Mouse (Mus musculus) liver, adult 2 months (tissue): ENCODE data around the gene Ubr4. TPM values are rescaled to one million over a fixed set of nuclear protein-coding genes. Genes with fewer than 3 reads are reported as not detected.
A peak's percentile ranks its signal among the peaks of the same experiment; 100 is the strongest.

ENCODE experiments used
- DNase-seq: peaks from one replicate; pipeline ENCODE4 v3.0.0-alpha.2; 2011; ENCODE audit warnings: low read depth, low spot score; ENCODE audit errors: extremely low read depth
- H3K27ac ChIP-seq: fragments of 200-500 bp; replicated peaks from 2 replicates; pipeline ENCODE4 v1.5.1; 2012; ENCODE audit warnings: low read depth, mild to moderate bottlenecking, control low read depth, inconsistent platforms, low read length; ENCODE audit not compliant: insufficient read depth
- H3K27me3 ChIP-seq: fragments of 200-500 bp; 2 replicates; pipeline ENCODE4 v1.6.1; 2012; ENCODE audit warnings: mild to moderate bottlenecking, moderate library complexity, low read length, inconsistent platforms; ENCODE audit not compliant: control insufficient read depth, insufficient read depth
- H3K36me3 ChIP-seq: fragments of 200-500 bp; 2 replicates; pipeline ENCODE4 v1.6.1; 2012; ENCODE audit warnings: low read length, inconsistent platforms; ENCODE audit not compliant: control insufficient read depth, insufficient read depth
- H3K4me1 ChIP-seq: fragments of 200-500 bp; 2 replicates; pipeline ENCODE4 v1.6.1; 2011; ENCODE audit warnings: low read length; ENCODE audit not compliant: control insufficient read depth, insufficient read depth
- H3K4me3 ChIP-seq: fragments of 200-500 bp; 2 replicates; pipeline ENCODE4 v1.5.1; 2011; ENCODE audit warnings: low read depth, mild to moderate bottlenecking, control low read depth, low read length, moderate library complexity; ENCODE audit not compliant: insufficient read depth
- H3K79me2 ChIP-seq: fragments of 200-500 bp; 2 replicates; pipeline ENCODE4 v1.6.1; 2012; ENCODE audit warnings: inconsistent platforms, mild to moderate bottlenecking, low read length, moderate library complexity; ENCODE audit not compliant: control insufficient read depth, insufficient read depth
- H3K9ac ChIP-seq: fragments of 200-500 bp; 2 replicates; pipeline ENCODE4 v1.6.1; 2012; ENCODE audit warnings: low read depth, mild to moderate bottlenecking, control low read depth, inconsistent platforms, low read length
- CTCF ChIP-seq: fragments of 200-500 bp; IDR thresholded peaks from 2 replicates; pipeline ENCODE4 v1.5.1; 2011; ENCODE audit warnings: low read depth, low read length, control low read depth
- POLR2A ChIP-seq: fragments of 200-500 bp; IDR thresholded peaks from 2 replicates; pipeline ENCODE4 v1.6.1; 2011; ENCODE audit warnings: low read length, control low read depth; ENCODE audit not compliant: insufficient read depth; ENCODE audit errors: extremely low read depth
- WGBS: fragments of 180-500 bp; shearing (Covaris S2); methylation state at CpG from one replicate; pipeline ENCODE4 v1.1.7; 2018; 5-methylcytosine and 5-hydroxymethylcytosine counted together
- polyA plus RNA-seq: library from polyadenylated mRNA; depleted of rRNA; stranded (reverse); fragments of >200 nt; gene quantifications from 2 replicates; pipeline ENCODE4 v1.2.3, GENCODE M21; 2012
- total RNA-seq: library from RNA; depleted of rRNA; stranded (reverse); fragments of >200 nt; gene quantifications from 2 replicates; pipeline ENCODE4 v1.2.3, GENCODE M21; 2014

Gene Ubr4
- total and polyA plus RNA-seq, 2 experiments: 56.7 to 149 TPM

GRCm38 (mm10) chr4:139334631-139335295 is 17.6 kb upstream of the Ubr4 start:
- Histone ChIP-seq H3K9ac (peak overlapping the region; percentile 49; the same call in 1 of the 2 replicates), H3K27me3 (no peaks in the 10 kb centered on the region), H3K4me1 (peaks cover 5% of the 10 kb centered on the region), H3K79me2 (no peaks in the 10 kb centered on the region), H3K4me3 (no peak overlapping the region), H3K36me3 (no peaks in the 10 kb centered on the region), H3K27ac (peak overlapping the region; percentile 100)
- TF ChIP-seq CTCF (no peak), POLR2A (no peak)
- peak; percentile 98 for DNase-seq
- WGBS: 19% methylated on average over 7 of the region's 9 CpGs

GRCm38 (mm10) chr4:139335507-139335906 is 16.9 kb upstream of the Ubr4 start:
- Histone ChIP-seq H3K4me3 (peak overlapping the region; percentile 1; the same call in 1 of the 2 replicates), H3K9ac (peak overlapping the region; percentile 49), H3K36me3 (no peaks in the 10 kb centered on the region), H3K27me3 (no peaks in the 10 kb centered on the region), H3K27ac (peak overlapping the region; percentile 100), H3K4me1 (peaks cover 5% of the 10 kb centered on the region), H3K79me2 (no peaks in the 10 kb centered on the region)
- peak; percentile 78 for DNase-seq
- 28% methylated on average over 7 of the region's 7 CpGs for WGBS
- TF ChIP-seq CTCF (no peak), POLR2A (no peak)

GRCm38 (mm10) chr4:139336822-139337483 is 15.5 kb upstream of the Ubr4 start:
- no peaks in the 10 kb centered on the region for H3K27me3 ChIP-seq
- peak overlapping the region; percentile 100 for H3K27ac ChIP-seq
- 10% methylated on average over 24 of the region's 24 CpGs for WGBS
- DNase-seq: peak; percentile 90
- no peaks in the 10 kb centered on the region for H3K79me2 ChIP-seq
- H3K36me3 ChIP-seq: no peaks in the 10 kb centered on the region
- TF ChIP-seq POLR2A (peak; percentile 55; the same call in 1 of the 2 replicates), CTCF (peak; percentile 92)
- H3K4me3 ChIP-seq: peak overlapping the region; percentile 73
- H3K4me1 ChIP-seq: peaks cover 12% of the 10 kb centered on the region
- peak overlapping the region; percentile 81 for H3K9ac ChIP-seq

- Histone ChIP-seq H3K79me2 (no peaks in the 10 kb centered on the region), H3K4me1 (peaks cover 18% of the 10 kb centered on the region), H3K9ac (no peak overlapping the region), H3K4me3 (no peak overlapping the region), H3K27ac (no peak overlapping the region), H3K27me3 (no peaks in the 10 kb centered on the region), H3K36me3 (no peaks in the 10 kb centered on the region)
- WGBS: 61% methylated on average over 33 of the region's 33 CpGs
- TF ChIP-seq CTCF (no peak), POLR2A (no peak)
- DNase-seq: no peak
Observed at GRCm38 (mm10) chr4:139338145-139338544, 14.3 kb upstream of the Ubr4 start.

GRCm38 (mm10) chr4:139340835-139341234 is 11.6 kb upstream of the Ubr4 start:
- Histone ChIP-seq H3K27ac (no peak overlapping the region), H3K4me3 (no peak overlapping the region), H3K27me3 (no peaks in the 10 kb centered on the region), H3K4me1 (peaks cover 23% of the 10 kb centered on the region), H3K9ac (no peak overlapping the region), H3K79me2 (no peaks in the 10 kb centered on the region), H3K36me3 (no peaks in the 10 kb centered on the region)
- DNase-seq: no peak
- TF ChIP-seq CTCF (no peak), POLR2A (no peak)
- 84% methylated on average over 4 of the region's 4 CpGs for WGBS
